ENCODE assay signal across 30 mouse cellular contexts in genomic region chr4:155352581-155352980, GRCm38 (mm10). TPM values are rescaled to one million over a fixed set of nuclear protein-coding genes. Genes with fewer than 3 reads are reported as not detected.
DNase-seq lines count a peak whose midpoint lies in the region; ATAC-seq and TF ChIP-seq lines count a peak whose summit lies in the region.
"Had no signal": no experiment of that assay in that cellular context is flagged by ENCODE, and none has a peak within 500 bp of the region (broad histone marks: within the 10 kb centered on the region; RNA-seq: fewer than 3 reads in every experiment).

No protein-coding gene starts in this region.

- no peaks in the 10 kb centered on the region for H3K9me3 ChIP-seq in midbrain, postnatal 0 days (ENCODE audit: low read length)
- H3K9me3 ChIP-seq: forebrain, embryonic 10.5 days; heart, embryonic 10.5 days; liver, embryonic 13.5 days; midbrain, embryonic 13.5 days; neural tube, embryonic 12.5 days; stomach, embryonic 15.5 days had no signal

- H3K4me2 ChIP-seq in midbrain, postnatal 0 days (ENCODE audit: low read depth, low read length, poor library complexity, severe bottlenecking) = no peak overlapping the region
- H3K4me2 ChIP-seq: liver, embryonic 13.5 days; midbrain, embryonic 13.5 days; neural tube, embryonic 12.5 days; stomach, embryonic 15.5 days had no signal

- peak; percentile 47 for DNase-seq in A20 (ENCODE audit: low read depth, low spot score)
- peak; percentile 23 for DNase-seq in splenic B cell, adult 2 months (ENCODE audit: low read depth, low spot score)
- peak; percentile 51 to 67 for DNase-seq in thymus, postnatal 36 days
- no peak for DNase-seq in urinary bladder, postnatal 36 days (ENCODE audit: low spot score in 2 of 2)
- DNase-seq in cerebellum, adult 8-10 months = no peak
- DNase-seq in midbrain, postnatal 0 days (ENCODE audit: low spot score) = no peak
- DNase-seq: adrenal gland, postnatal 10 days; B cell, adult 2 months; cerebellum, adult 9-10 months; forebrain, postnatal 0 days; kidney, postnatal 36 days; liver, embryonic 13.5 days; lung, adult 2 months; lung, postnatal 14 days; retina, postnatal 1 day; right cerebral cortex, postnatal 25 days; spleen, adult 18-20 months had no signal

- H3K27me3 ChIP-seq in splenic B cell, adult 2 months (ENCODE audit: control insufficient read depth, insufficient read depth, low read length, poor library complexity, severe bottlenecking) = no peaks in the 10 kb centered on the region
- no peaks in the 10 kb centered on the region for H3K27me3 ChIP-seq in midbrain, postnatal 0 days (ENCODE audit: insufficient read depth, low read length)
- H3K27me3 ChIP-seq: liver, embryonic 13.5 days; midbrain, embryonic 13.5 days; neural tube, embryonic 12.5 days; stomach, embryonic 15.5 days had no signal

- H3K36me3 ChIP-seq in splenic B cell, adult 2 months (ENCODE audit: control insufficient read depth, insufficient read depth, low read length, poor library complexity, severe bottlenecking) = no peaks in the 10 kb centered on the region
- no peaks in the 10 kb centered on the region for H3K36me3 ChIP-seq in midbrain, postnatal 0 days (ENCODE audit: insufficient read depth, low read length)
- H3K36me3 ChIP-seq: heart, embryonic 10.5 days; liver, embryonic 13.5 days; midbrain, embryonic 13.5 days; neural tube, embryonic 12.5 days; stomach, embryonic 15.5 days had no signal

- WGBS in midbrain, postnatal 0 days = 89% methylated on average over 3 of the region's 3 CpGs

- H3K4me3 ChIP-seq in midbrain, postnatal 0 days (ENCODE audit: low read depth, low read length) = no peak overlapping the region
- H3K4me3 ChIP-seq: forebrain, embryonic 10.5 days; heart, embryonic 10.5 days; left cerebral cortex, adult 2 months; liver, embryonic 13.5 days; megakaryocyte, embryonic 14.5 days; midbrain, embryonic 13.5 days; neural tube, embryonic 12.5 days; stomach, embryonic 15.5 days had no signal

- no peaks in the 10 kb centered on the region for H3K4me1 ChIP-seq in midbrain, postnatal 0 days (ENCODE audit: insufficient read depth, low read length)
- H3K4me1 ChIP-seq: forebrain, embryonic 10.5 days; heart, embryonic 10.5 days; liver, embryonic 13.5 days; midbrain, embryonic 13.5 days; neural tube, embryonic 12.5 days; stomach, embryonic 15.5 days had no signal

- TF ChIP-seq CTCF in midbrain, postnatal 0 days (IDR thresholded peaks at IDR 0.05) = no peak

- H3K27ac ChIP-seq in midbrain, postnatal 0 days (ENCODE audit: low read depth, low read length) = no peak overlapping the region
- H3K27ac ChIP-seq: forebrain, embryonic 10.5 days; heart, embryonic 10.5 days; hindbrain, postnatal 0 days; left cerebral cortex, adult 2 months; liver, embryonic 13.5 days; midbrain, embryonic 13.5 days; neural tube, embryonic 12.5 days; stomach, embryonic 15.5 days had no signal

- no peak overlapping the region for H3K9ac ChIP-seq in midbrain, postnatal 0 days (replicated peaks; ENCODE audit: low read length, poor library complexity, severe bottlenecking)
- H3K9ac ChIP-seq: forebrain, postnatal 0 days; liver, embryonic 13.5 days; midbrain, embryonic 13.5 days; neural tube, embryonic 12.5 days; stomach, embryonic 15.5 days had no signal

- ATAC-seq in granulocyte monocyte progenitor cell, adult 5-6 weeks (replicated peaks; ENCODE audit: poor library complexity, severe bottlenecking) = peak; percentile 60
- no peak for ATAC-seq in midbrain, postnatal 0 days (ENCODE audit: low FRiP score)
- ATAC-seq: forebrain, postnatal 0 days; hindbrain, postnatal 0 days; intestine, postnatal 0 days; midbrain, embryonic 13.5 days had no signal

RNA-seq across cellular contexts. Expression of gene Prkcz, which starts 8.6 kb away (rescaled TPM):
- total RNA-seq in granulocyte monocyte progenitor cell, adult 5-6 weeks (2014; fragmentation: Nextera tagmentation) = not detected in 2 replicates
- total RNA-seq in granulocyte monocyte progenitor cell, adult 5-6 weeks (2017) = not detected in 2 replicates
- total RNA-seq in midbrain, postnatal 0 days (2014; rRNA removed) = 103 and 104 TPM in 2 replicates
- polyA plus RNA-seq in midbrain, postnatal 0 days (2015; fragmentation: Nextera tagmentation; extraction: Ambion mirVana) = 104 and 106 TPM in 2 replicates

RNA-seq across cellular contexts. Expression of gene Gabrd, which starts 45.3 kb away (rescaled TPM):
- not detected in 2 replicates for total RNA-seq in granulocyte monocyte progenitor cell, adult 5-6 weeks (2014; fragmentation: Nextera tagmentation)
- not detected in 2 replicates for total RNA-seq in granulocyte monocyte progenitor cell, adult 5-6 weeks (2017)
- 0.11 and 0.52 TPM in 2 replicates for total RNA-seq in midbrain, postnatal 0 days (2014; rRNA removed)
- 0.36 and 0.37 TPM in 2 replicates for polyA plus RNA-seq in midbrain, postnatal 0 days (2015; fragmentation: Nextera tagmentation; extraction: Ambion mirVana)
- polyA plus RNA-seq: embryonic facial prominence, embryonic 11.5 days; forebrain, embryonic 10.5 days; heart, embryonic 10.5 days; hindbrain, embryonic 11.5 days; kidney, embryonic 14.5 days; liver, embryonic 13.5 days; stomach, embryonic 15.5 days had no signal

RNA-seq across cellular contexts. Expression of gene Cfap74, which starts 56.4 kb away (rescaled TPM):
- total RNA-seq in granulocyte monocyte progenitor cell, adult 5-6 weeks (2014; fragmentation: Nextera tagmentation) = 0.92 TPM in 1 of 2 replicates, not detected in the other
- total RNA-seq in granulocyte monocyte progenitor cell, adult 5-6 weeks (2017) = 0.13 TPM in 1 of 2 replicates, not detected in the other
- 5.7 TPM in 2 replicates for total RNA-seq in midbrain, postnatal 0 days (2014; rRNA removed)
- 5.8 and 6.5 TPM in 2 replicates for polyA plus RNA-seq in midbrain, postnatal 0 days (2015; fragmentation: Nextera tagmentation; extraction: Ambion mirVana)

Comparison
In these comparisons a context has a peak if more than half of its experiments do, and no peak if none do; other contexts are left out.
1. DNase-seq: peak in A20 (single experiment), splenic B cell, adult 2 months (single experiment) and thymus, postnatal 36 days (2 of 2); none in urinary bladder, postnatal 36 days (0 of 2), cerebellum, adult 8-10 months (single experiment) and midbrain, postnatal 0 days (single experiment).
2. RNA of gene Prkcz, which starts 8.6 kb away (total RNA-seq): 103 to 104 TPM in midbrain, postnatal 0 days; not detected in granulocyte monocyte progenitor cell, adult 5-6 weeks; every median in the first group is over 100 times any median in the second.